Mouse (Mus musculus) heart, postnatal 10 days (tissue): ENCODE measurements at regions not wholly inside any gene's neighbourhood (a gene's known extent, or its start where the extent isn't known, plus 50 kb on each side); places are given as distances from the start of the nearest gene placed in this dataset.
A peak's percentile ranks its signal among the peaks of the same experiment; 100 is the strongest.

Experiments used
- DNase-seq, 2 experiments: peaks; one replicate each; pipeline ENCODE4 v3.0.0; 2021
- intact Hi-C: fragments of 180-260 bp; cut with DNase I; formaldehyde crosslinking; loops from one replicate; pipeline ENCODE4 v1.15.1; 2025

GRCm38 (mm10) chr14:111149653-111150052 lies 394.7 kb upstream of the Slitrk6 start:
- intact Hi-C loops, result loop anchor here (2.0 to 10.0 kb wide), 2 partner anchors 523 to 1745 kb away; no protein-coding TSS in a partner anchor
- DNase-seq, result peak; percentile 4 to 27

GRCm38 (mm10) chr14:111116600-111116999 lies 361.7 kb upstream of the Slitrk6 start:
- intact Hi-C loops, result no loop called here
- DNase-seq, result no peak

GRCm38 (mm10) chr14:111103579-111103978 lies 348.6 kb upstream of the Slitrk6 start:
- intact Hi-C loops, result no loop called here
- DNase-seq, result no peak

- no peak for DNase-seq
- intact Hi-C loops, result no loop called here
Observed at GRCm38 (mm10) chr14:111100257-111100656, 345.3 kb upstream of the Slitrk6 start.

- no peak for DNase-seq
- intact Hi-C loops, result no loop called here
Observed at GRCm38 (mm10) chr14:111096229-111096628, 341.3 kb upstream of the Slitrk6 start.

GRCm38 (mm10) chr14:111074517-111074916 lies 319.6 kb upstream of the Slitrk6 start:
- no peak for DNase-seq
- intact Hi-C loops, result no loop called here

- DNase-seq, result no peak
- intact Hi-C loops, result no loop called here
Observed at GRCm38 (mm10) chr14:111073529-111073928, 318.6 kb upstream of the Slitrk6 start.
